Mouse (Mus musculus) layer of hippocampus, adult 18-20 months (tissue): Measurements from ENCODE around the gene Brsk2. TPM values are rescaled to one million over a fixed set of nuclear protein-coding genes. Genes with fewer than 3 reads are reported as not detected.
A peak's percentile ranks its signal among the peaks of the same experiment; 100 is the strongest.
"Not testable (repeated sequence)": the region's sequence is repeated elsewhere in the genome, so short reads cannot be mapped to it uniquely, and the experiment has no call there.

Source experiments
- DNase-seq, 2 experiments: peaks; one replicate each; pipeline ENCODE4 v3.0.0; 2022; ENCODE audit warnings: low spot score in 2 of 2
- long read RNA-seq: library from polyadenylated mRNA; stranded (forward); transcript quantifications from one replicate; pipeline ENCODE4 v2.0.0, GENCODE M21; 2021
- total RNA-seq, 2 experiments: library from RNA; stranded (reverse); gene quantifications; 2 replicates each; pipeline ENCODE4 v1.2.3; 2021

The Brsk2 gene
- total RNA-seq: 100 to 1,000 TPM; 166 to 180 TPM
- long read RNA-seq, full-length matches to known transcripts: 41 of 281 reads
- long read RNA-seq, partial matches to known transcripts: 75 of 281 reads
- long read RNA-seq, other reads (novel, unspliced or antisense): 165 of 281 reads

- DNase-seq: peak; percentile 96 to 99
Measured at GRCm38 (mm10) chr7:141948906-141949798, at the start of gene Brsk2. Gene Brsk2 (plus strand): TSS chr7:141949751.

DNA sequence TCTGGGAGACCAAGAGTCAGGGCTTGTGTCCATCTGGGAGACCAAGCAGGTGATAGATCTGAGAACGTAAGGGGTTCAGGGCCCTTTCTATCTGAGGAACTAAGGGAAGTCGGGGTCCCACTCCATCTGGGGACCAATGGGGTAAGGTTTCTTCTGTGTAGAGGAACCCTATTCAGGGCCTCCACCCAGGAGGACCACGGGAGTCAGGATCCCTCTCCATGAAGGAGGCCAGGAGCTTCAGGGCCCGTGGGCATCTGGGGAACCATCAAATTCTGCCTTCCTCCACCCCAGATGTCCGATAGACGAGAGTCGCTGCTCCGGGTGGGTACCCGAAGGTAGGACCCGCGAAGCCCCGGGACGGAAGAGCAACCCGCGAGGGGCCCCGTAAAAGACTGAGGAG lies 47.7 kb upstream of the Brsk2 start:
- peak in 1 of 2 experiments; percentile 8 for DNase-seq

GRCm38 (mm10) chr7:141902269-141902729 lies 47.3 kb upstream of the Brsk2 start:
- DNase-seq: peak; percentile 99

GRCm38 (mm10) chr7:141902791-141903190 lies 46.8 kb upstream of the Brsk2 start:
- no peak for DNase-seq

- DNase-seq: peak; percentile 26 to 74
Measured at GRCm38 (mm10) chr7:141908591-141908990, 41.0 kb upstream of the Brsk2 start.

DNA sequence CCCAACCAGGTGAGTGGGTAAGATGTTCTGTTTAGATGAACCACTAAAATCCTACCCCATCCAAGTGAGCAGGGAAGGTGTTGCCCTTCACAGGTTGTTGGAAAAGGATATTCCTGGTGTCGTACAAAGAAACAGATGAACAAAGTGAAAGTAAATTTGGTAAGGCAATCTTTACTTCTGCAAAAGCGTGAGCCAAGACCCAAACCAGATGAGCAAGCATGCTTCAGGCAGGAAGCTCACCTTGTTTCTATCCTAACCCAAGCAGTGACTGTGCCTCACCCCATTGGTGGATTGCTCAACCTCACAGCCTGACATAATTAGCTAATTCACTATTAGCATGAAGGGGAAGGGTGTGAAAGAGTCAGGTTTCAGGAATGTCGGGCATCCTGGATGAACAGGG lies 38.2 kb upstream of the Brsk2 start:
- DNase-seq: no peak

- DNase-seq: no peak
Measured at GRCm38 (mm10) chr7:141918407-141918806, 31.1 kb upstream of the Brsk2 start, which contains the start of gene Tollip. Gene Tollip (minus strand): TSS chr7:141918507.

- DNase-seq: not testable (repeated sequence)
Measured at GRCm38 (mm10) chr7:141924121-141924520, 25.4 kb upstream of the Brsk2 start.

DNA sequence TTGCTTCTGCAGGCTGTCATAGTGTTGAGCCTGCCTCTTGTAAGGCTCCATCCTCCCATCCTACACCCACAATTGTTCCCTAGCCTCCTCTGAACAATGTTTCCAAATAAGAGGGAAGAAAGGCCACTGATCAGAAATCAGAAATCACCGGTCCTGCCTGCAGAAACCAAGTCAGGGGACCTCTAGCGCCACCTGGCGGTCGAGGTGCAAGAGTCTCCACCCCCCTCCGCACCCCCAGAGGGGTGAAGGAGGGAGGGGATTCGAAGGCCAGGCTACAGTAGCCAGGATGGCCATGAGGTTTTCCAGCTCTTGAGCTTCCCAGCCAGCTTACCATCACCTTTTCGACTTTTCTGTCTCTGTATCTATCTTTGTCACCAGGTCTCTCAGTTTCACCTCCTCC lies 24.6 kb upstream of the Brsk2 start:
- peak; percentile 53 to 77 for DNase-seq

GRCm38 (mm10) chr7:141928642-141929041 lies 20.9 kb upstream of the Brsk2 start:
- peak in 1 of 2 experiments; percentile 65 for DNase-seq

DNA sequence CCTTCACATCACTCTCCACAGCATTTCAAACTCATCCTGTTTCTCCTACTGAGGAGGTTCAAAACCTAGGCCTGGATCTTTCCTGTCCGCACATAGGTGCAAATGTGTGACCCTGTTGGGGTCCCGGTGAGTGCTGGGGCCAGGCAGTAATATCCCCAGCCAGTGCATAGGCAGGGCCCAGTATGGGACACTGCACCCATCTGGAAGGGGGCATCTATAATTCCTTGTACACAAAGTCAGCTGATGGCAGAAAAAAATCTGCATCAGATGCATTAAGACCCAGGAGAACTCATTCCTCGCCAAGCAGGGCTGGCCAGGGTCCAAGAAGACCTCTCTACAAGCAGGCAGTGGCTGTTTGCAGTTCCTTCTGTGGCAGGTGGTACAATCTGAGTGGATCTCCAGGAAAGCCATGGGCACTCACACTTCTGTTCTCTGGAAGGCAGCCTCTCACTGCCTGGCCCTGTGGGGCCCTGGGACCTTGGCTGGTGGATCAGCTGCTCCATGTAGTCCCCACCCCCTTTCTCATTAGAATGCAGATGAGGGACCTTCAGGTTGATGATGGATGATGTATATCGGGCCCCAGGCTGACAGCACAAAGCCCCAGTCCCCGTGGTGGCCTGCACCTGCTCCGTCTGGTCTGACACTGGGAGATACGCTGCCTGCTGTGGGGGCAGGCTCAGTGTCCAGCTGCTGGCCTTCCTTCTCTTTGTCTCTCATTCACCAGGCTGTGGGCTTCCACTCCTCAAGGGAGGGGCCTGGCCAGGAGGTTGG lies 15.2 kb upstream of the Brsk2 start:
- DNase-seq: no peak

DNA sequence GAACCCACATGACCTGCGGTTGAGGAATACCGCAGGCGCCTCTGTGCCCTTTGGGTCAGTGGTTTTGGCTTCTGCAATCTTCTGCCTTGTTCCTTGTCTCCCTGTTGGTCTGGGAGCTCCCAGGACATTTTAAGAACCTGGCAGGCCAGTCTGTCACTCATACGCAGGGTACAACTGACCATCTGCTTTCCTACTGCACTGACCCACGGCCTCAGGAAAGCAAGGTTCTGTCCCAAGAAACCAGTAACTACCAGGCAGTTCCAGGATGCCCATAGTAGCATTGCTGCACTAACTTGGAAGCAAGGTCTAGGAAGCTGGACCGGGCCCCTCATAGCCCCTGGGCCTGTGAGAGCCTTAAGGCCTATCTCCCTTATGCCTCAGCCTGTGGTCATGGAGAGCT lies 14.6 kb upstream of the Brsk2 start:
- no peak for DNase-seq

- peak in 1 of 2 experiments; percentile 63 for DNase-seq
Measured at GRCm38 (mm10) chr7:141943444-141943843, 6.1 kb upstream of the Brsk2 start.

DNA sequence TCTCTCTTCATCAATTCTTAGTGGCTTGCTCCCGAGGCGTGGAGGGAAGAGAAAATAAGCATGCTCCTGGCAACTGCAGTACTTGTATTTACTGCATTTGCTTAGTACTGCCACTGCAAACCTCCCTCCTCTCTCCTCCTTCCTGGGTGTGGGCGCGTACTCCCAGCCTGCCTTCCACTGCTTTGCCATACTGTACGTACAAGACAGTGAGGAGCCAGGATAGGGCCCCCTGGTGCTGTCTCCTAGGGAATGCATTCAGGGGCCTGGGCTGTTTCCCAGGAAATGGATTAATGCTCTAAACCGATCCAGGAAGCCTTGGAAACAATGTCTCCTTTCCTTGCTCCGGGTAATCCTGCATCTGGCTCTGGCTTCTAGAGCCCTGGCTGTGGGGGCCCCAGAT lies 3.6 kb upstream of the Brsk2 start:
- DNase-seq: peak; percentile 79 to 91

GRCm38 (mm10) chr7:141947512-141947911 lies 2.0 kb upstream of the Brsk2 start:
- DNase-seq: no peak

DNA sequence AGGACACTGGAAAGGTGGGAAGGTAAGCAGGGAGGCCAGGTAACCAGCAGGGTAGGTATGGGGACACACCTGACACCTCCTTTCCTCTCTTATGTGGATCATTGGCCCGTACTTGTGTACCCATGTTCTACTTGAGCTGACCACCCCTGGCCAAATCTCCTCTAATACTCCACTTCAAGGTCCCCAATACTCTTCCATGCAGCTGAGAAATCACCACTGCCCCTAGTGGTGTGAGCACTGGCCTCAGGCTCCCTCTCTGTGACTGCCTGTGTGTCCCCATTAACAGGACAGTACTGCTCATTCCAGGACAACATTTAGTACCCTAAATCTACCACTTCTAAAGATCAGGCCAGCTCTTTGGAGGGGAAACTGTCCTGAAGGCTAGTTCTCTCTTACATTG lies 1.5 kb upstream of the Brsk2 start:
- DNase-seq: no peak

GRCm38 (mm10) chr7:141949799-141950103 lies 200 bp downstream of the Brsk2 start:
- no peak for DNase-seq

DNA sequence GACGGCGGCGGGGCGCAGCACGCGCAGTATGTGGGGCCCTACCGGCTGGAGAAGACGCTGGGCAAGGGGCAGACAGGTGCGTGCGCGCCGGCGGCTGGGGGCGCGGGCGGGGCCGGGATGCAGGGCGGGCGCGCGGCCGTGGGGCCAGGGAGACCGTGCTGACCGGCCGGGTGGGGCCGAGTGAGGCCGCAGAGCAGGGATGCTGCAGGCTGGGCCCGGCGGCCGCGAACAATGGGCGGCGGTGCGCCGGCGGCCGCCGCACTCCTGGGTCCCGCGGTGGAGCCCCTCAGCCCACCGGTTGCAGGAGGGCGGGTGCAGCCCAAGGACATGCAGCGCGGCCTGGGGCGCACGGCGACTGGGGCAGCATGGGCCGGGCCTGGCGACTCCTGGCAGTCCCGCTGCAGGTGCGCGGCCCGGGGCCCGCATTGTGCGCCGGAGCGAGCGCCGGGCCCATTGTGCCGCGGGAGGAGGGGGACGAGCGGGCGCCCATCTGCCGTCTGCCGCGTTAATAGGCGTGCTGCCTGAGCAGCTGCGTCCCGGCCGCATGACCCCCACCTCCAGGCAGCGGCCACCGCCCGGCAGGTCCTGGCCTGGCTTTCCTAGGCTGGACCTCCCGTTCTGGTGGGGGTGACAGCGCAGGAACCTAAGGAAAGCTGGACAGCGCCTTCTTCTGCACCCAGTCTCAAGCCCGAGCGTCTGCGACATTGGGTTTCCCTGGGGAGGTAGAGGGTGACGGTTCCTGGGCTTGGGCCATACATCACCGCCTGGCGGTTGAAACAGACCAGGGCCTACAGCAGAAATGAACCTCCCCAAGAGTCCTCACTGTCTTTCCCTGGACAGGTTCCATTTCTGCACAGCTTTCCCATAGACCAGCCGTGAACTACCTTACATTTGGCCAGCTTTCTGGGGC lies 808 bp downstream of the Brsk2 start:
- peak in 1 of 2 experiments; percentile 59 for DNase-seq

DNA sequence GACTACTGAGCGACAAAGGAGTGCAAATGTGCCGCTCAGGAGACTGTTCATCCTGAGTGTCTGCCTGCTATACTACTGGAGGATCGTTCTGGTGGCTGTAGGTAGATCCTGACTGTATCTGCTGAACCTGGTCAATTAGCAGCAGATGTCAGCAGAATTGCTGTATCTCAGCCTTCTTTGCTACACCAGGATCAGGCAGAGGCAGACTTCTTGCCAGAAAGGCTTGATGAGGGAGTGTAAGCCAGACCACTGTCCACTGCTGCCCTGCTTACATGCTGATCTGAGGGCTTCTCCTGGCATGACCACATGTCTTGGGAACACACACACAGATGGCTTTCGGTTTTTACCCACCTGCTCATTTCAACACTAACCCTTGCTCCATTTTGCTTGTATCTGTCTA lies 2.3 kb downstream of the Brsk2 start:
- DNase-seq: no peak

DNA sequence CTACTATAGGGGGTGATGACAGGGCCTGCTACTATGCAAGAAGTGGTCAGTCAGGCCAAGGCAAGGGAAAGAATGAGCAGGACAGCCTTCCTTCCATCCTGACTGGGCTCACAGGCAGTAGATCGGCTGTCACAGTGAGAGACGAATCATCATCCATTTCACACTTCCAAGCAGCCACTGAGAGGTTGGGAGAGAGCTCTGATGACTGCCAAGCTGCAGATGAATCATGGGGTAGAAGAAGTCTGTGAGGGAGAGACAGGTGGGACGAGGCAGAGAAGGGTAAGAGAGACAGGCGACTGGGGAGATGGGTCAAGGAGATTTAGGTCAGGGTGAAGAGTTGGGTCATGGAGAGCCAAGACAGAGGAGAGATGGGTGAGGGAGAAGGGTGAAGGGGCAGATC lies 3.4 kb downstream of the Brsk2 start:
- no peak for DNase-seq

GRCm38 (mm10) chr7:141953616-141954015 lies 4.1 kb downstream of the Brsk2 start:
- no peak for DNase-seq
